Mouse (Mus musculus): ENCODE data around the gene Dagla.

Dagla gene

DNA sequence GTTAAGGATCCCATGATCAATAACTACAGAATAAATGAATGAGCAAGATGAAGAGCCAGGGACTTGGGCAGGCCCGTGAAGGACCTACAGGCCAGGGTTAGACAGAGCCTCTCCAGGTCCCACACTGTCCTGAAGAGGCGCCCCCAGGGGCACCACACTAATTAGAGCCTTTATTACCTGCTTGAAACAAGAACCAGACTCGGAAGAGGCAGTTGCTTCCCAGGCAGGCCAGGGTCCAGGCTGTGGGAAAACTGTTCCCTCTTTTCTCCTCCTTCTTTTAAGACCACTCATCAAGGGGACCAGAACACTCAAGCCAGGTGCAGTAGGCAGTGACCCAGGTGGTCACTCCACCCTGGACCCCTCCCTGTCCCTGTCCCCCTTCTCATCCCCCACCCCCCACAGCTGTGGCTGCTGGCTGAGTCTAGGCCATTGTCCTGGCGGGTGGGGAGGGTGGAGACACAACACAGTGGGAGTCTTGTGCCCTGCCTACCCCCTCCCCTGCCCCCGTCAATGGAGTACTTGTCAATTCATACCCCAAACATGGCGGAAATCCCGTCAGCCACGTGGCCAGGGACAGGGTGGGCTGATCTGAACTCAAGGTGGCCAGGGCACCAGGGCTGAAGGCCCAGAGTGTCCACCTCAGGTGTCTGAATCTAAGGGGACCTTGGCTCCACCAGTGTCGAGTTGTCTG is 72.2 kb downstream of the Dagla start:
- DNase-seq: no peak

DNA sequence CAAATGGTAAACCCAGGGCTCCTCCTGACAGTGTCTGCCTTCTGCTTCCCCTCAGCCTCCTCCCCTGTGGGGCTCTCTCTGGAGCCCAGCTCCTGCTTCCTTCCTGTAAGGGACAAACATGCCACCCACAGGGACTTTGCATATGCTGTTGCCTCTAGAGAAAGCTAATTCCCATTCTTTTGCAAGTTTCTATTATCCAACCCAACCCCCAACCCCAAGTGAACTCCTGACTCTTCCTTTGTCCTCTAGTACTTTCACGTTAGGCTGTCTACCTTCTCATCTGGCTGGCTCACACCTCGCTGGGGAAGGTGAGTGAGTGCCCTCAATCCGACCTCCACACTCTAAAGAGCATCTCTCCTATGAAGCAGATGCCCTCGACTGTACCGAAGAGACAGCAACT is 72.8 kb downstream of the Dagla start:
- DNase-seq: no peak

DNA sequence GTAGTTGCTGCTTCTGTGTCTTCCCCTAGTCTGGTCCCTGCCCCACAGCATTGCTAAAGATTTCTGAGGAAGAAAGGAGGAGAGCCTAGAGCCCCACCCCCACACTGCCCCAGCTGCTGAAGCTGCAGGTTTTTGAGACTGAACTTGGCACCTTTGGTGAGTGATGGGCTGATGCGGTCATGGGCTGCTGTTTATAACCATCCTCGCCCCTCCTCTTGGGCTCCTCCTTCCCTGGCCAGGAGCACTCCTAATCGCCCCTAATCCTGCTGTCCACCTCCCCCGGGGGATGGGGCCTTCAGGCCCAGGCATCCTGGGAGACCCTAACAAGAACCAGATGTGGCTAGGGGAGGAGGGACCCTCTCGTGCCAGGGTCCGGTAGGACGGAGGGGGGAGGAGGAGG is 73.7 kb downstream of the Dagla start:
- no peak for DNase-seq

DNA sequence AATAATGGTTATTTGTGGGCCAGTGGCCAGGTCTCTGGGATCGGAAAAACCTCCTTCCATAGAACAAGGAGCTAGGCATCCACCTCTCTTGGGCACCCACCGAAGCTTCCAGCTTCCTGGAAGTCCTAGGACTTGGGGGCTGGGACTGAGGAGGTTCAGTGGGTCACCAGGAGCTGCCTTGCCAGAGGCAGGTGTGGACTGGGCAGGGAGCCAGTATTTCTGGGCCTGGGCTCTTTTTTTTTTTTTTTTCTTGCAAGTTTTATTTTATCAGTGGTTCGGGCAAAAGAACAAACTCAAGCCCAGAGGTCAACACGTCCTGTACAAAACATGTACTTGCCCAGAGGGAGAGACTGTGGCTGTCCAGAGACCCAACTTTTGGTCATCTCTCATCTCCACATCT is 78.9 kb downstream of the Dagla start:
- DNase-seq: no peak

DNA sequence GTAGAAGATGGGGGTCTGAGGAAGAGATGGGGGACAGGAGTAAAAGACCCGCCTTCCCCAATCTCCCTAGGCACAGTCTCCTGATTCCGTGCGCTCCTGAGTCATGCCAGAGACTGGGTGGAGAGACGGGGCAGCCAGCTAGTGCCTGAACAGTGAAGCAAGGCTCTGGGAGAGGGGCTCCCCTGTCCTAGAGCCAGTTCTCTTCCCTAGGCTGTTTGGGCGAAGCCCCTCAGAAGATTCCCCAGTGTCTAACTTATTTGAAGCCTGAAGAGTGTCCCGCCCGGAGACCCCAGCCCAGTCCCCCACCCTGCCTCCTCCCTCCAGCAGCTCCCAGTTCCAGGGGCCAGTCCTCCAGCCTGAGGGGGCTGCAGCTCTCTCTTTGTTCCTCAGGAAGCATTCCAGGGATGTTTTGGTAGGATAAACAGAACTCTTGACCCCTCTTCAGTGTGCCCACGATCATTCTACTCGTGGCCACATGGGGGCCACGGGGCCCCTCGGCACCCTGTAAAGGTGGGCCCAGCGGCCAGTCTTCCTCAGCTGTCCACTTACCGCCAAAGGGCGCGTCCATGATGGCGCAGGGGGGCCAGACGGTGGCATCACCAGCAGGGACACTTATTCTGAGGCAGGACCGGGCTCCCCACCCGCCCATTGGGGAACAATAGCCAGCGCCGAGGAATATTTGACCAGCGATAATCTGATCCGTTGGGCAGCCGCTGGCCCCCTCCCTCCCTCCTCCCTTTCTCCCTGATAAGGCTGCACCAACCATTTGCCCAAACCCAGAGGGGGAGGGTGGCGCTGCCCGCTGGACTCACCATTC is 79.8 kb downstream of the Dagla start:
- DNase-seq: no peak

DNA sequence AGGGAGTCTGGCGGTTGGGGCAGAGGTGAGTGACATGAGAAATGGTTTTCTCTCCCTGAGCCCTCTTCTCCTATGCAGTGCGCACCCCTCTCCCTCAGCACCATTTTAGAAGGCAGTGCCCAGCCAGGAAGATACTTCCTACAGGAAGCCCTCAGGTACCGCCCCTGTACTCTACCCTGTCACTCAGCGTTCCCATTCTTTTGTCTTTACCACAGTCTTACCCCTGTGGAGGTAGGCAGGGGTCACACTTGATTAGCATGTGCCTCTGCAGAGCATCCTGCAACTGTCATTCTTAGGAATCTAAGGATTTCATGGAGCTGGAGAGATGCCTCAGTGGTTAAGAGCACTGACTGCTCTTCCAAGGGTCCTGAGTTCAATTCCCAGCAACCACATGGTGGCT is 81.1 kb downstream of the Dagla start:
- no peak for DNase-seq

DNA sequence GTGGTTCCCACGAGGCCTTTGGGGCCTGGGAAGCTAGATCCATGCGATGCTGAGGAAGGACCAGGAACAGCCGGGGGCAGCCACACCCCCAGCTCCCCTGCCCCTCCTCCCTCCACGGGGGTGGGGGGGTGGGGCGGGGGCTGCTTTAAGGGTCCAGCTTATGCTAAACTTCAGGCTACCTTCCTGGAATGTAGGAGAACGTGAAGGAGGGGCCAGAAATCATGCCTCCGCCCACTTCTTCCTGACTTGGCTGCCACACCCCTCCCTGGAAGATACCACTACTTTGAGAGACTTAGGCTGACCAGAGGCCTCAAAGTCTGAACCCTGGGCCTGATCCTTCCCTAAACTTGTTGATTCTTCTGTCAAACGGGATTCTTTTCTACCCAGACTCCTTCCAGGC is 82.0 kb downstream of the Dagla start:
- no peak for DNase-seq

DNA sequence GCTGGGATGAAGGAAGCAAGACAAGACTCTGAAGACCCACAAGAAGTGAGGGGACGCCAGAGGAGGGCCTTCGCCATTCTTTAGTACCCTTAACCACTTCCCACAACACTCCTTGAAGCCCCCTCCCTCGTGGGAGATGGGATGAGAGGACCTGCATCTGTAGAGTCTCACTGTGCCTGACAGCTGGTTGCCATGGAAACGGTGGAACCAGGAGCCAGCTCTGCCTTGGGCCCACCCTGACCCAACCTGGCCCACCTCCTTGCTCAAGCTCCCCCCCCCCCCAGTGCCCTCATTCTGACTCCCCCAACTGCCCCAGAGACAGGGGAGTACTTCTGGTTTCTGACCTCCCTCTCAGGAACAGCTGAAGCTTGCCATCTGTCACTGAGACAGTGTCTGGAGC is 83.1 kb downstream of the Dagla start:
- no peak for DNase-seq

DNA sequence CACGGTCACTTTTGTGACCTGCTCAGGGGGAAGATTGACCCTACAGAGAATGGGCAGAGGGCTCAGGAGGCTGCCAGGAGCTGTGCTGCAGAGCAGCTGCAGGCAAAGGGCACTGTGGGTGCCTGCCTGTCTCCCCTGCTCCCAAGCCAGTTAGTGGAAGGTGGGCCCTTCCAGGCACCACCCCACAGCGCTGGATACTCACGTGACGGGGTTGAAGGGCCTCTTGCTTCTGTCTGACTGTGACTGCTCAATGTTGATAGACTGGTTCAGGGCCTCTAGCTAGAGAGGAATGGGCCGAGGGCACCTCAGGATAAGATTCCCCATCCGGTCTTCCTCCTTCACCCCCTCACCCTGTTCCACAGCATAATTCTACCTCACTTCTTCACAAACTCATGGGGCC is 85.1 kb downstream of the Dagla start:
- no peak for DNase-seq

DNA sequence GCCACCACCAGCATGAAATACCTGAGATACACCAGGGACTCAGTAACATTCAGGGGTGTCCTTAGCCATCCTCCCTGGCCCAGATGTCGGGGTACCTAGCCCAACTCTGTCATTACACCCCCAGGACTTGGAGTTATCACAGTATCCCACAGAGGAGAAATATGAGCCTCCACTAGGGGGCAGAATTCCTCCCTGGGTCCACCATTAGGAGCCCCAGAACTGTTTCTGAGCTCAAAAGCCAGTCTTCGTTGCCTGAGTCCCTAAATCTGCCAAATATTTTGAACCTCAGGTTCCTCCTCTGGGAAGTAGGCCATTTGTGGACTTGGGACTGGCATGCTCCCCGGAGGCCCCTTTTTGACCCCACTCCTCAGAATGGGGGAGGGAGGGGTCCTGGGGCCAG is 85.6 kb downstream of the Dagla start:
- peak in 1 of 2 experiments; percentile 32 for DNase-seq

DNA sequence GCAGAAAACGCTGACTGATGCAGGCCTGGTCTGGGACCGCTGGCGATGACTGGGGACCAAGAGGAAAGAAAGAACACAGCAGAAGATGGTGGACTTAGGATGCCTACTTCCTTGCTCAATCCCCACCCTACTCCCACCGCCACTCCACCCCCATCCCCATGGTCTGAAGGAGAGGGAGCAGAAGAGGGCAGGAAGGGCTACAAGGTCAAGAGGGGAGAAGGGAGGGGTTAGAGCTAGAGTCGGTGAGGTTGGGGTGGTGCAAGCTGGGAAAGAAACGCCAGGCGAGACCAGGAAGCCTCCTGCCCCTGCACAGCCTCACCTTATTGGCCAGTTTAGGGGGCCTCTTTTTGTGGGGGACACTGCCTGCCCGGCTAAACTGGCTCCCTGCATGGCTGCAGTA is 88.6 kb downstream of the Dagla start:
- DNase-seq: no peak

DNA sequence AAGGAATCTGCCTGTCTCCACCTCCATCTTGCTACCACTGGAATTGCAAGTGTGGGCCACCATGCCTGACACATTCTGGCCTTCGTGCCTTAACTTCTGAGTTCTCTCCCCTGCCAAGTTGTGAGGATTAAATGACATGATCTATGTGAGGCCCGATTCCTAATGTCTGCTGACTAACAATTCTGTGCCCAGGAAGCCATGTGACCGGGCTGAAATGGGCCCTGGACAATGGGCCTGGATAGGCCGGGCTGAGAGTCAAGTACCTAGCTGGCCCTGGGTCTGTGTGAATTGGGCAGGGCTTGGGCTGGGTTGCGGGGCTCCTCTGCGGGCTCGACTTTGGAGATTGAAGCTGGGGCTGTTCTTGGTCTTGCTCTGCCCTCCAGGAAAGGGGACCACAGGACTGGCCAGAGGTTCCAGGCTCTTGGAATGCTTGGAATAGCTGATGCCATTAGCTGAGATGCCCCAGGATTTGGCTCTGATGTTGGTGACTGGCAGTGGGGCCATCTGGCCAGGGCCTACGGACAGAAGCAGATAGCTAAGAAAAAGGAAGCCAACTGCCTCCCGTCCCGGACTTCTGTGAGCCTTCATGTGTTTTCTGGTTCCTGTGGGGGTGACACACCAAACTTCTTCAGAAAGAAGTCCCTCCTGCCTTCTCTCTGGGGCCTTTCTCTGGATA is 90.7 kb downstream of the Dagla start:
- DNase-seq: no peak

DNA sequence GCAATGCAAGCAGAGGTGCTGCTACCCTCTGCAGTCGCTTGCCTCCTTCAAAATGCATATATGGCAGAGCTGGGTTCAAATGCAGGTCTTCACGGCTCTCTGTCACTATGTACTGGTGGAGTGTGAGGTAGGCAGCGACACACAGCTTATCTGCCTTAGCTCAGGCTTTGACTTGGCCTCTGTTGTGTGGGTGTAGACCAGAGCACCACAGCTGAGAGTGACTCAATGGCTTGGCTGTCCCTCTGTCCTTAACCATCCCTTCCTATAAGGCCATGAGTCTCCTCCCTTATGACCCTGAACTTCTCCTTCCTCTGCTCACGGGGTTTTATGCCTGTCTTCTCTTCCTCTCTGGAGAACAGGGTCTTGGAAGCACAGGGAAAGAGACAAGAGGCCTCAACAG is 93.8 kb downstream of the Dagla start:
- DNase-seq: no peak

DNA sequence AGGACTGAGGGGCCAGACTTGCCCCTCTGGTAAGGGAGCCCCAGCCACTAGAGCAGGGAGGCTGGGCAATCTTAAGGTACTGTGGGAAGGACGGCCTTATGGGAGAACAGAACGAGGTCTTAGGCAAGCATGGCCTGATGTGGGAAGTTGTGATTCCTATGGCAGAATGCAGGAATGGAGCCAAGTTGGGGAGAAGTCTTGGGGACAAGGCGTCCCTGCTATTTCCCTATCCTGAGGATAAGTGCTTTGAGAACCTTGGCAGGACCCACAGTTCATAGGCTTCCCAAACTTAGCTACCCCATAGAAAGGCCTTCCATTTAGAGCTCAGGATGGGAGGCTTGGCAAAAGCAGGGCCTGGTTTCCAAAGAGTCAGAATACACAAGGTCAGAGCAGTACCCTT is 95.8 kb downstream of the Dagla start:
- DNase-seq: no peak

DNA sequence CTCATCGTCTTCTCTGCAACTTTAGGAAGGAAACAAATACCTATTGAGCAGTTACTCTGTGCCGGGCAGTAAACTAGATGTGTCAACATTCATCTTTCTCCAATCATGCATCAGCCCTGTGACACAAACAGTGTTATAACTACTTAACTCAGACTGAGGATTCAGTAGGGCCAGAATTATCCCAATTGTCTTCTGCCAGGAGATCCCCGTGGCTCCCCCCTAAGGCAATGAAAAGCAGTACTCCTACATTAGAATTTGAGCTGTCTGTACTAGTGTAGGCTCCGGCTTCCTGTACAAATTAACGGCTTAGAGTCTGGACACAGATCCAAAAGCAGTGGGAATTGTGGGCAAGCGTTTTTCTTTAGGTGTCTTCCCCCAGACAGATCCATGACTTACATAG is 99.6 kb downstream of the Dagla start:
- DNase-seq: no peak

DNA sequence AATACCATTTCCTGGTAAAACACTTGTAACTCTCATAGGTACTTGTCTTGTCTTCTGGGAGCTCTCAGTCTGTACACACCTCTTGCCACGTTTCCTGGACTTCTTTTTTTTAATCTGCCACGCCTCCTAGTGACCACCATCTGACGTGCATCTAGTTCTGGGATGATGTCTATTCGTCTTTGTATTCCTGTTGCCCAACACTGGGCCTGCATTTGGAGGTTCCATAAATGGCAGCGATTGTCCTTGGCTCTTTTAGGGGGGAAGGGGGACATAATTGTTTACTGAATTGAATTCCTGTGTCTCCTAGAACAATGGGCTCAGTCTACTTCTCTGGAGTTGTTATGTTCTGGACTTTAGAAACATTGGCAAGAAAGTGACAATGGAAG is 100.1 kb downstream of the Dagla start:
- DNase-seq: peak in 1 of 2 experiments; percentile 27

DNA sequence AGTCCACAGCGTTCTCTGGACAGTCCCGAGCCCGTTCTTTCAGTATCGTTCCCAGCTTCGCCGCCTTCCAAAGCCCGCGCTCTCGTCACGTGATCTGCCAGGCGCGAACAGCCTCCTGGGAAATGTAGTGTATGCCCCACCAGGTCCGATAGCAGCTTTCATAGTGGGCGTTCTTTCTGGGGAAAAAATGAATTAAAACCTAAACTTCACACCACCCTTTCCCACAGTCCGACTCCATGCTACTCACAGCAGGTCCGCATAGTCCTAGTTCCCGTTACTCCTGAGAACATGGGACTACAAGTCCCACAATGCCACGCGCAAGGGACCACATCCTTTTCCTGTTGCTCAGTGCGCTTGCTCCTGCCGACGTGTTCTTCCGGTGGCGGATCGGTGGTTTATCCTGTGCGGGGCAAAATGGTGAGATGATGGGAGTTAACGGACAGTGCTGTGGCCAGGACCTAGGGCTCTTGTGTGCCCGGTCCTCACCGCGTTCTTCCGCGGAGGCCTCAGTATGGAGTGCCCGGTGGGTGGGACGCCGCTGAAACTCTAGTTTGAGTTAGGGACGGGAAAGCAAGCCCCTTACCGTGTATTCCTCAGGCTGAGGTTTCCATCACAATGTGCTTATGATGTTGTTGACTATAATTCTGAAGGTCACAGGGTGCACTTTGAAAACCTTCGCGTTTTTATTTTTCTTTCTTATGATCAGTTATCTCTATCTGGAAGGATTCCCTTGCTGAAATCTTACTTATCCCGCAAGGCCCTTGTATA is 100.6 kb downstream of the Dagla start, which contains the start of the genes Tmem258 and Fen1:
TSS of gene Tmem258 (plus strand) at position 167 of the 768 bp plus-strand sequence.
TSS of gene Fen1 (minus strand) at position 322 of the 768 bp plus-strand sequence.
- DNase-seq: peak; percentile 81 to 91

DNA sequence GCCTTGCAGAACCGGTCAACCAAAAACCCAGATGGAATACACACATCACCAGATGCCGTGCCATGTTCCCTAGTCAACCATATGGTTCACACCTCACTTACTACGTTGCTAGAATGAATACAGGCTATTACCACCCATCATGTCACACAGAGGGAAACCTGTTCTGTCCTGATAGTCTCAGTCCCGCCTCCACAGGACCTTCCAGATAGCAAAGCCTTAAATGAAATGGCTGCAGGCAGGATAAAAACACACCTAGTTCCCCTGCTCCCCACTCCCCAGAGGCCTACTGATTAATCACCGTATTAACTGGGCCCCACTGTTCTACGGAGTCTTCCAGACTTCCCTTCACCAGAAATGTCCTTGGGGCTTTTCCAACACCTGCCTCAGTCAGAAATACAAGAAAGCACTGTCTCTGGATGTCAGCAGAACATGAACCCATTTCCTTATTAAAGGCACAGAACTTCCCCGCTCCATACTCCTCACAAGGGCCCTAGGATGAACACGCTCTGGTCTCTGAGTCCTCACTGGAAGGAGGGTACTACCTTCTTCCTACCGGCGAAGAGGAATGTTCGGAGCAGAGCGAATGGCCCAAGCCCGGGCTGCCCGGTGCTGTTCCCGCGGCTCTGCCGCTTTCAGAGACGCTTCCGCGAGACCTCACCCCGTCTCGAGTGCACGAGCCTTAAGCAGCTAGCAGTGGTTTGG is 101.4 kb downstream of the Dagla start:
- DNase-seq: no peak

DNA sequence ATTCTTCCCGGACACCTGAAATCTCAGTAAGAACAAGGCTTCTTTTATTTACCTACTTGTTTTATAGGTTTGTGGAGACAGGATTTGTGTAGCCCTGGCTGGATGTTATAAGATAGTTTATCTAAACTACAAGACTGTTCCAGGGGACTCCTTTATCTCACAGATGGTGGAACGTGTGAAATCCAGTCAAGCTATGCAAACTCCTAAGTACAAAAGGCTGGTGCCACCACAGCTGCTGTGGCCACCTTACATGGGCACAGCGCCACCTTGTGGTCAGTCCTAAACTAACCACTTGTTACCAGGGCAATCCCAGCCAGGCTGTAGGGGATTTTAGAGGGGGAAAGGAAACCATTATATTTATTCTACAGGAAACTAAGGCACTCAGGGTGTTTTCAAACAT is 106.0 kb downstream of the Dagla start:
- peak; percentile 42 to 73 for DNase-seq

DNA sequence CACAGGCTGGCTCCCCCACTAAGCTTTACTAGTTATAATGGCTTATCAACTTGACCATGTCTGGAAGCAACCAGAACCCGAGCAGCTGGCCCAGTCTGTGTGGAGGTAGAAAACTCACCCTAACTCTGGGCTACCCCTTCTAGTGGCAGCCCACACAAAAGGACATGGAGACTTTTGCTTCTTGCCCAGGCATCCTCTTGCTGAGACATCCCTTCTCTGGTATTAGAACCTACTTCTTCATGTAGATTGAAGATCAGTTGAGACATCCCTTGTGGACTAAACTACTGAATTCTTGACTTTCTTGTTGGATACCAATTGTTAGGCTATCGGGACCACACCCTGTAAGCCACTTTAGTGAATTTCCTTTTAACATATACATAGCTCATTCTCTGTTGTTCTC is 106.4 kb downstream of the Dagla start:
- no peak for DNase-seq

DNA sequence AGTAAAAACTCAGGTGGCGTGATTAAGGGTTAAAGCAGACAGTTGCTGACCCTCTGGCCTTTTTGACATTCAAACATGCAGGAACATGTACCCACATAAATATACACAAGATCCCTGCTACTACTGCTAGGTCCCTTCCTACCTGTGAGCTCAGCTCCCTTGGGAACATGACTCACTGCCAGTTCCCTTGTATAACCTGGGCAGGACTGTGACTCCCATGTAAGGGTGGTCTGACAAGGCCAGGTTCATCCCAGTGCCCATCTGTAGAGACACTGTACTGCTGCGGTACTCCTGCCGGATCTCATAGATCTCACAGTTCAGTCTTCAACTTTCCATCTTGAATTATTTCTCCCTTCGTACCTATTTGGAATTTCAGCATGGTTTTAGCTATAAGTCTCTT is 107.5 kb downstream of the Dagla start:
- no peak for DNase-seq

Measured in spleen, adult 18-20 months (tissue).